Mouse (Mus musculus) left cerebral cortex, adult 2 months (tissue): ENCODE measurements around the gene Gzmc. TPM values are rescaled to one million over a fixed set of nuclear protein-coding genes. Genes with fewer than 3 reads are reported as not detected.
"Not testable (repeated sequence)": the region's sequence is repeated elsewhere in the genome, so short reads cannot be mapped to it uniquely, and the experiment has no call there.

Source experiments
- DNase-seq, 2 experiments: peaks; one replicate each; pipeline ENCODE4 v3.0.0; 2021 to 2022; ENCODE audit warnings: low spot score in 2 of 2, mixed read lengths in 1 of 2; ENCODE audit errors: extremely low spot score in 1 of 2
- H3K27ac ChIP-seq: fragments of 200-600 bp; 2 replicates; pipeline ENCODE4 v1.8.1; 2022
- H3K4me3 ChIP-seq: fragments of 200-600 bp; 2 replicates; pipeline ENCODE4 v1.8.1; 2022
- CTCF ChIP-seq: fragments of 200-600 bp; IDR thresholded peaks from 2 replicates; pipeline ENCODE4 v1.8.1; 2022; ENCODE audit warnings: antibody characterized with exemption, mild to moderate bottlenecking, moderate library complexity
- intact Hi-C: fragments of 180-260 bp; cut with DNase I; formaldehyde crosslinking; loops from one replicate; pipeline ENCODE4 v1.15.1; 2025
- long read RNA-seq, 2 experiments: library from polyadenylated mRNA; stranded (forward); transcript quantifications; one replicate each; pipeline ENCODE4 v2.0.0; 2021; ENCODE audit warnings: borderline mapping rate in 2 of 2
- total RNA-seq, 2 experiments: library from RNA; stranded (reverse); gene quantifications; 2 replicates each; pipeline ENCODE4 v1.2.3; 2021

The Gzmc gene
- not detected for total RNA-seq
- long read RNA-seq, experiment 1 = 0 reads
- long read RNA-seq, experiment 2 = 0 reads

- H3K27ac ChIP-seq = no peak within 1 kb of the TSS
- H3K4me3 ChIP-seq = no peak within 1 kb of the TSS
- intact Hi-C loops = no loop called here
- no peak for DNase-seq
- TF ChIP-seq CTCF = no peak
These were observed at the start of gene Gzmc for GRCm38 (mm10) chr14:56234556-56234955. Gene Gzmc (minus strand): TSS chr14:56234656.

- no peak for TF ChIP-seq CTCF
- Histone ChIP-seq H3K27ac (no peak overlapping the region), H3K4me3 (no peak overlapping the region)
- DNase-seq = no peak
- intact Hi-C loops = no loop called here
These were observed 49.4 kb upstream of the Gzmc start for GRCm38 (mm10) chr14:56283816-56284215.

- TF ChIP-seq CTCF = no peak
- H3K4me3 ChIP-seq = no peak overlapping the region
- intact Hi-C loops = no loop called here
- no peak for DNase-seq
- H3K27ac ChIP-seq = no peak overlapping the region
These were observed 46.6 kb upstream of the Gzmc start for GRCm38 (mm10) chr14:56281090-56281489.

GRCm38 (mm10) chr14:56278691-56279090, 44.2 kb upstream of the Gzmc start:
- H3K27ac ChIP-seq, H3K4me3 ChIP-seq, DNase-seq, intact Hi-C loops: not testable (repeated sequence)

GRCm38 (mm10) chr14:56276096-56276495, 41.6 kb upstream of the Gzmc start:
- DNase-seq, H3K27ac ChIP-seq, H3K4me3 ChIP-seq, intact Hi-C loops: not testable (repeated sequence)

- no peak for TF ChIP-seq CTCF
- no peak for DNase-seq
- Histone ChIP-seq H3K4me3 (no peak overlapping the region), H3K27ac (no peak overlapping the region)
- intact Hi-C loops = no loop called here
These were observed 31.7 kb upstream of the Gzmc start for GRCm38 (mm10) chr14:56266109-56266508.

GRCm38 (mm10) chr14:56262153-56262552, 27.7 kb upstream of the Gzmc start, which contains the start of gene Gzmb:
Gene Gzmb (minus strand): TSS chr14:56262260.
- Histone ChIP-seq H3K27ac (no peak within 1 kb of the TSS), H3K4me3 (no peak within 1 kb of the TSS)
- no peak for DNase-seq
- intact Hi-C loops = no loop called here
- no peak for TF ChIP-seq CTCF

GRCm38 (mm10) chr14:56240409-56240808, 6.0 kb upstream of the Gzmc start:
- TF ChIP-seq CTCF = no peak; the same call in none of the 2 replicates
- H3K27ac ChIP-seq = no peak overlapping the region
- H3K4me3 ChIP-seq = no peak overlapping the region
- intact Hi-C loops = no loop called here
- no peak for DNase-seq

- DNase-seq = no peak
- no peak for TF ChIP-seq CTCF
- Histone ChIP-seq H3K27ac (no peak within 1 kb of the TSS), H3K4me3 (no peak within 1 kb of the TSS)
- intact Hi-C loops = no loop called here
These were observed 23.1 kb downstream of the Gzmc start, which contains the start of gene Gzmf for GRCm38 (mm10) chr14:56211317-56211716. Gene Gzmf (minus strand): TSS chr14:56211417.

GRCm38 (mm10) chr14:56205613-56206012, 28.8 kb downstream of the Gzmc start:
- DNase-seq = no peak
- intact Hi-C loops = loop anchor here (5.0 kb wide), 2 partner anchors 97 to 192 kb away; no protein-coding TSS in a partner anchor
- Histone ChIP-seq H3K27ac (no peak overlapping the region), H3K4me3 (no peak overlapping the region)
- TF ChIP-seq CTCF = no peak

GRCm38 (mm10) chr14:56205021-56205420, 29.4 kb downstream of the Gzmc start:
- intact Hi-C loops = loop anchor here (5.0 kb wide), 2 partner anchors 97 to 192 kb away; no protein-coding TSS in a partner anchor
- TF ChIP-seq CTCF = peak; percentile 49
- not testable (repeated sequence) for H3K27ac ChIP-seq, DNase-seq, H3K4me3 ChIP-seq

- Histone ChIP-seq H3K27ac (no peak overlapping the region), H3K4me3 (no peak overlapping the region)
- intact Hi-C loops = no loop called here
- DNase-seq = peak; percentile 45 to 72
- TF ChIP-seq CTCF = peak; percentile 93
These were observed 30.5 kb downstream of the Gzmc start for GRCm38 (mm10) chr14:56203975-56204374.

- Histone ChIP-seq H3K27ac (no peak overlapping the region), H3K4me3 (no peak overlapping the region)
- DNase-seq = no peak
- peak; percentile 10 for TF ChIP-seq CTCF
- intact Hi-C loops = no loop called here
These were observed 47.5 kb downstream of the Gzmc start for GRCm38 (mm10) chr14:56186946-56187345.
